Mouse (Mus musculus) testis, adult 2 months (tissue): ENCODE measurements at regions not wholly inside any gene's neighbourhood (a gene's known extent, or its start where the extent isn't known, plus 50 kb on each side); places are given as distances from the start of the nearest gene placed in this dataset.

Source experiments
- CTCF ChIP-seq: fragments of 200-500 bp; IDR thresholded peaks from 2 replicates; pipeline ENCODE4 v1.5.1; 2012; ENCODE audit warnings: low read depth, mild to moderate bottlenecking, inconsistent platforms, low read length, moderate library complexity; ENCODE audit not compliant: control insufficient read depth, insufficient read depth, insufficient replicate concordance
- POLR2A ChIP-seq: fragments of 200-500 bp; IDR thresholded peaks from 2 replicates; pipeline ENCODE4 v1.6.1; 2012; ENCODE audit warnings: low read depth, mild to moderate bottlenecking, inconsistent platforms, low read length, moderate library complexity; ENCODE audit not compliant: control insufficient read depth

DNA sequence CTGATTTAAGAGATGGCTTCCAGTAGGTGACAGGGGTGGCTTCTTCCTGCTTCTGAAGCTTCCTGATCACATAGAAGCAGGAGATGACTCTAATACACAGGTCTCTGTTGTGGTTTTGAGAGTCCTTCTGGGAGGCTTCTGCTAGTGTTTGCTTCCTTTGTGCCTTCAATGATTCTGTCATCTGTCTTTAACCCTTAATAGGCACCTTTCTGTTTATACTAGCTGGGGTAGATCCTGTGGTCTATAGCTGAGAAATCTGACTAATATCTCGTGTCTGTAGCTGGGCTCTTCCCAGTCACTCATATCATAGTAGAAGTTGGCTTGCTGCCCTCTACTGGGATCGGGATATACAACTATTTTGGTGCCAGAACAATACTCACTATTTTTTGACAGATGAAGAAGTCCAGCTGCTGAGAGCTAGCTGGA lies 50.2 kb upstream of the Zfand6 start:
- no peak for TF ChIP-seq CTCF
- no peak for TF ChIP-seq POLR2A
